Mouse (Mus musculus) kidney, postnatal 14 days (tissue): ENCODE measurements around the gene Tmcc2.
A peak's percentile ranks its signal among the peaks of the same experiment; 100 is the strongest.

ENCODE experiments used
- DNase-seq: peaks from one replicate; pipeline ENCODE4 v3.0.0; 2022; ENCODE audit warnings: mixed read lengths

Gene Tmcc2

GRCm38 (mm10) chr1:132311174-132311859 lies 79.8 kb downstream of the Tmcc2 start:
- DNase-seq: no peak

DNA sequence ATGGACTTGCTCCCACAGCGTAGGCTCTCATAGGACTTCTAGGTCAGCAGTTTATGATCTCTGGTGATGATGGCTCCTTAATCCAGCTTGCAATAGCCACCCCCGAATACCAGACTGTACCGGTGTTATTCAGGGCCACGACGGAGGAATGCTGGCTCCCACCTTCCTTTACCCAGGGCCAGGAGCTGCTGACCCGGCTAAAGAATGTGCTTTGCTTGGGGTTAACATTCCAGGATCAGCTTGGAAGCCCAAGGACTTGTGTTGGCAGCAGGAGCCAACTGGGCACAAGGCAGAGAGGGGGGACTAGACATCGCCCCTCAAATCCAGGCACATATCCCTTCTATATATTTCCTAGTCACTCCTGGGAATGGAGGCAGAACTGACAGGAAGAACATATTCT lies 80.3 kb downstream of the Tmcc2 start:
- peak; percentile 84 for DNase-seq

GRCm38 (mm10) chr1:132308674-132309073 lies 82.4 kb downstream of the Tmcc2 start:
- DNase-seq: no peak

DNA sequence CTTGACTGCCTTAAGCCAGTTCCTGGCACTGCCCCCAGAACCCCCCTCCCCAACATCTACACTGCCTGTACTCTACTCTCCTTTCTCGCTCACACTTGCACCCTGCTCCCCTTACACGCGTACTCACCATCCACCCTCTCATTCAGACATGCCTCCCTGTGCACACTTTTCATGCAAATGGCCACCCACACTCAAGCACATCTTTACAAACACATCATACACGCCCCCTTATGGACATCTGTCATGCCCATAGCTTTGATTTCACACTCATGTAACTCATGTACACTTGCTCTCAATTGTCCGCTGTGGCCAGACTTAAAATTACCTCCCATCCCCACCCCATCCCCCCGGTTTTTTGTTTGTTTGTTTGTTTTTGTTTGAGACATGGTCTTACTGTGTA lies 83.1 kb downstream of the Tmcc2 start:
- DNase-seq: no peak

DNA sequence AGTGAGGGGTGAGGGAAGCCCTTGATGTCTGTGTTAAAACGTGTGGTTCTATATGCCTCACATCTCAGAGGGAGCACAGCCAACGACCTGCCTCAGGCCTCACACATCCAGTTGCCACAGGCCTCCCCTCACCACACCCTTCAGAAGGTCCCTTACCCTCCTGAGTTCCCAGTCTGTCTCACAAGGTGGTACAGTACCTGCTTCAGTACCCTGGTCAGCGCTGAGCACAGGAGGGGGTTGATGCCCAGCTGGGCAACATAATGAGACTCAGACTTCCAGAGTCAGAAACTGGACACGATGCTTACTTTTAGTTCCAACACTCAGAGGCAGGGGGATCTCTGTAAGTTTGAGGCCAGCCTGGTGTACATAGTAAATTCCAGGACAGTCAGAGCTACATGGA lies 84.3 kb downstream of the Tmcc2 start:
- no peak for DNase-seq
